Mouse (Mus musculus): ENCODE results near the gene Galk2.

Galk2 gene

GRCm38 (mm10) chr2:125858521-125859280 is at the start of gene Galk2, which contains the start of gene Cops2:
Gene Galk2 (plus strand): TSS chr2:125859109.
Gene Cops2 (minus strand): TSS chr2:125859139.
- peak; percentile 97 for DNase-seq (ENCODE audit: low read depth, low spot score)

GRCm38 (mm10) chr2:125809551-125809950 is 49.4 kb upstream of the Galk2 start:
- peak; percentile 84 for DNase-seq (ENCODE audit: low read depth, low spot score)

GRCm38 (mm10) chr2:125811332-125811731 is 47.6 kb upstream of the Galk2 start:
- peak; percentile 52 for DNase-seq (ENCODE audit: low read depth, low spot score)

GRCm38 (mm10) chr2:125813972-125814595 is 44.8 kb upstream of the Galk2 start:
- DNase-seq (ENCODE audit: low read depth, low spot score), result no peak

GRCm38 (mm10) chr2:125820397-125820796 is 38.5 kb upstream of the Galk2 start:
- no peak for DNase-seq (ENCODE audit: low read depth, low spot score)

GRCm38 (mm10) chr2:125826201-125826600 is 32.7 kb upstream of the Galk2 start:
- no peak for DNase-seq (ENCODE audit: low read depth, low spot score)

GRCm38 (mm10) chr2:125827898-125828297 is 31.0 kb upstream of the Galk2 start:
- no peak for DNase-seq (ENCODE audit: low read depth, low spot score)

GRCm38 (mm10) chr2:125829924-125830323 is 29.0 kb upstream of the Galk2 start:
- no peak for DNase-seq (ENCODE audit: low read depth, low spot score)

- DNase-seq (ENCODE audit: low read depth, low spot score), result no peak
Observed at GRCm38 (mm10) chr2:125838091-125838490, 20.8 kb upstream of the Galk2 start.

GRCm38 (mm10) chr2:125838708-125839284 is 20.1 kb upstream of the Galk2 start:
- DNase-seq (ENCODE audit: low read depth, low spot score), result no peak

- no peak for DNase-seq (ENCODE audit: low read depth, low spot score)
Observed at GRCm38 (mm10) chr2:125851237-125851636, 7.7 kb upstream of the Galk2 start.

GRCm38 (mm10) chr2:125857707-125858106 is 1.2 kb upstream of the Galk2 start:
- DNase-seq (ENCODE audit: low read depth, low spot score), result no peak

- no peak for DNase-seq (ENCODE audit: low read depth, low spot score)
Observed at GRCm38 (mm10) chr2:125863799-125864198, 4.9 kb downstream of the Galk2 start.

GRCm38 (mm10) chr2:125864551-125864950 is 5.6 kb downstream of the Galk2 start:
- no peak for DNase-seq (ENCODE audit: low read depth, low spot score)

- no peak for DNase-seq (ENCODE audit: low read depth, low spot score)
Observed at GRCm38 (mm10) chr2:125865585-125865984, 6.7 kb downstream of the Galk2 start.

- DNase-seq (ENCODE audit: low read depth, low spot score), result peak; percentile 47
Observed at GRCm38 (mm10) chr2:125866058-125866740, 7.3 kb downstream of the Galk2 start.

GRCm38 (mm10) chr2:125868301-125868700 is 9.4 kb downstream of the Galk2 start:
- DNase-seq (ENCODE audit: low read depth, low spot score), result no peak

- DNase-seq (ENCODE audit: low read depth, low spot score), result no peak
Observed at GRCm38 (mm10) chr2:125870159-125870558, 11.2 kb downstream of the Galk2 start.

- no peak for DNase-seq (ENCODE audit: low read depth, low spot score)
Observed at GRCm38 (mm10) chr2:125885891-125886576, 27.1 kb downstream of the Galk2 start.

- DNase-seq (ENCODE audit: low read depth, low spot score), result no peak
Observed at GRCm38 (mm10) chr2:125893096-125893495, 34.2 kb downstream of the Galk2 start.

- peak; percentile 23 for DNase-seq (ENCODE audit: low read depth, low spot score)
Observed at GRCm38 (mm10) chr2:125895099-125895498, 36.2 kb downstream of the Galk2 start.

Data from telencephalon, adult 2 months (tissue).